Mouse (Mus musculus): Measurements from ENCODE around the gene Bloc1s2. TPM values are rescaled to one million over a fixed set of nuclear protein-coding genes. Genes with fewer than 3 reads are reported as not detected.

Bloc1s2 gene
- polyA plus RNA-seq, 1 experiment = 89.3 TPM

- no peaks in the 10 kb centered on the region for H3K4me1 ChIP-seq (ENCODE audit: control insufficient read depth, insufficient read depth, low read length)
- no peak for TF ChIP-seq POLR2A (IDR thresholded peaks at IDR 0.05; ENCODE audit: extremely low read depth, insufficient read depth, low read length)
- no peak for TF ChIP-seq CTCF (IDR thresholded peaks at IDR 0.05; ENCODE audit: extremely low read depth, insufficient read depth, low read length)
- H3K27ac ChIP-seq (ENCODE audit: insufficient read depth, low read length) = no peak overlapping the region
- H3K4me3 ChIP-seq (ENCODE audit: insufficient read depth, low read length) = no peak overlapping the region
These were observed 13.1 kb upstream of the Bloc1s2 start for GRCm38 (mm10) chr19:44159386-44159785.

GRCm38 (mm10) chr19:44157005-44157404 lies 10.8 kb upstream of the Bloc1s2 start:
- TF ChIP-seq POLR2A (IDR thresholded peaks at IDR 0.05; ENCODE audit: extremely low read depth, insufficient read depth, low read length) (no peak), CTCF (IDR thresholded peaks at IDR 0.05; ENCODE audit: extremely low read depth, insufficient read depth, low read length) (no peak)
- no peak overlapping the region for H3K4me3 ChIP-seq (ENCODE audit: insufficient read depth, low read length)
- no peak overlapping the region for H3K27ac ChIP-seq (ENCODE audit: insufficient read depth, low read length)
- H3K4me1 ChIP-seq (ENCODE audit: control insufficient read depth, insufficient read depth, low read length) = no peaks in the 10 kb centered on the region

GRCm38 (mm10) chr19:44153781-44154180 lies 7.5 kb upstream of the Bloc1s2 start:
- Histone ChIP-seq H3K4me3 (ENCODE audit: insufficient read depth, low read length) (no peak overlapping the region), H3K27ac (ENCODE audit: insufficient read depth, low read length) (no peak overlapping the region), H3K4me1 (ENCODE audit: control insufficient read depth, insufficient read depth, low read length) (no peaks in the 10 kb centered on the region)
- no peak for TF ChIP-seq CTCF (IDR thresholded peaks at IDR 0.05; ENCODE audit: extremely low read depth, insufficient read depth, low read length)
- no peak for TF ChIP-seq POLR2A (IDR thresholded peaks at IDR 0.05; ENCODE audit: extremely low read depth, insufficient read depth, low read length)

GRCm38 (mm10) chr19:44148991-44149390 lies 2.7 kb upstream of the Bloc1s2 start:
- TF ChIP-seq CTCF (IDR thresholded peaks at IDR 0.05; ENCODE audit: extremely low read depth, insufficient read depth, low read length) (no peak), POLR2A (IDR thresholded peaks at IDR 0.05; ENCODE audit: extremely low read depth, insufficient read depth, low read length) (no peak)
- Histone ChIP-seq H3K4me3 (ENCODE audit: insufficient read depth, low read length) (no peak overlapping the region), H3K4me1 (ENCODE audit: control insufficient read depth, insufficient read depth, low read length) (no peaks in the 10 kb centered on the region)

GRCm38 (mm10) chr19:44148345-44148744 lies 2.1 kb upstream of the Bloc1s2 start:
- Histone ChIP-seq H3K27ac (ENCODE audit: insufficient read depth, low read length) (no peak overlapping the region), H3K4me1 (ENCODE audit: control insufficient read depth, insufficient read depth, low read length) (no peaks in the 10 kb centered on the region), H3K4me3 (ENCODE audit: insufficient read depth, low read length) (no peak overlapping the region)
- no peak for TF ChIP-seq POLR2A (IDR thresholded peaks at IDR 0.05; ENCODE audit: extremely low read depth, insufficient read depth, low read length)
- no peak for TF ChIP-seq CTCF (IDR thresholded peaks at IDR 0.05; ENCODE audit: extremely low read depth, insufficient read depth, low read length)

More at GRCm38 (mm10) chr19:44148991-44149390, 2.7 kb upstream of the Bloc1s2 start:
- H3K27ac ChIP-seq (ENCODE audit: insufficient read depth, low read length) = no peak overlapping the region

- TF ChIP-seq CTCF (IDR thresholded peaks at IDR 0.05; ENCODE audit: extremely low read depth, insufficient read depth, low read length) (no peak), POLR2A (IDR thresholded peaks at IDR 0.05; ENCODE audit: extremely low read depth, insufficient read depth, low read length) (no peak)
- Histone ChIP-seq H3K4me3 (ENCODE audit: insufficient read depth, low read length) (no peak overlapping the region; the same call in 1 of the 2 replicates), H3K27ac (ENCODE audit: insufficient read depth, low read length) (no peak overlapping the region), H3K4me1 (ENCODE audit: control insufficient read depth, insufficient read depth, low read length) (no peaks in the 10 kb centered on the region)
These were observed 705 bp upstream of the Bloc1s2 start for GRCm38 (mm10) chr19:44146951-44147350.

- Histone ChIP-seq H3K4me3 (ENCODE audit: insufficient read depth, low read length) (peak overlapping the region; percentile 83), H3K27ac (ENCODE audit: insufficient read depth, low read length) (no peak overlapping the region), H3K4me1 (ENCODE audit: control insufficient read depth, insufficient read depth, low read length) (no peaks in the 10 kb centered on the region)
- TF ChIP-seq POLR2A (IDR thresholded peaks at IDR 0.05; ENCODE audit: extremely low read depth, insufficient read depth, low read length) (no peak), CTCF (IDR thresholded peaks at IDR 0.05; ENCODE audit: extremely low read depth, insufficient read depth, low read length) (no peak)
These were observed 278 bp upstream of the Bloc1s2 start for GRCm38 (mm10) chr19:44146568-44146879.

GRCm38 (mm10) chr19:44144366-44144765 lies 1.9 kb downstream of the Bloc1s2 start:
- no peak overlapping the region for H3K27ac ChIP-seq (ENCODE audit: insufficient read depth, low read length)
- H3K4me1 ChIP-seq (ENCODE audit: control insufficient read depth, insufficient read depth, low read length) = no peaks in the 10 kb centered on the region
- no peak for TF ChIP-seq CTCF (IDR thresholded peaks at IDR 0.05; ENCODE audit: extremely low read depth, insufficient read depth, low read length)
- H3K4me3 ChIP-seq (ENCODE audit: insufficient read depth, low read length) = no peak overlapping the region

- TF ChIP-seq POLR2A (IDR thresholded peaks at IDR 0.05; ENCODE audit: extremely low read depth, insufficient read depth, low read length) (no peak), CTCF (IDR thresholded peaks at IDR 0.05; ENCODE audit: extremely low read depth, insufficient read depth, low read length) (no peak)
- H3K27ac ChIP-seq (ENCODE audit: insufficient read depth, low read length) = no peak overlapping the region
- no peaks in the 10 kb centered on the region for H3K4me1 ChIP-seq (ENCODE audit: control insufficient read depth, insufficient read depth, low read length)
- H3K4me3 ChIP-seq (ENCODE audit: insufficient read depth, low read length) = peak overlapping the region; percentile 90; the same call in 1 of the 2 replicates
These were observed 10.2 kb downstream of the Bloc1s2 start for GRCm38 (mm10) chr19:44135960-44136485.

- no peak for TF ChIP-seq CTCF (IDR thresholded peaks at IDR 0.05; ENCODE audit: extremely low read depth, insufficient read depth, low read length)
- no peak; the same call in 1 of the 2 replicates for TF ChIP-seq POLR2A (IDR thresholded peaks at IDR 0.05; ENCODE audit: extremely low read depth, insufficient read depth, low read length)
- H3K4me3 ChIP-seq (ENCODE audit: insufficient read depth, low read length) = peak within 1 kb of the TSS; percentile 90
- no peaks in the 10 kb centered on the region for H3K4me1 ChIP-seq (ENCODE audit: control insufficient read depth, insufficient read depth, low read length)
- peak within 1 kb of the TSS; percentile 43 for H3K27ac ChIP-seq (ENCODE audit: insufficient read depth, low read length)
These were observed 10.9 kb downstream of the Bloc1s2 start, which contains the start of gene Cwf19l1 for GRCm38 (mm10) chr19:44135072-44135959. Cwf19l1 (minus strand) TSS chr19:44135876.
